Mouse (Mus musculus): Measurements from ENCODE around the gene Mcm10. TPM values are rescaled to one million over a fixed set of nuclear protein-coding genes. Genes with fewer than 3 reads are reported as not detected.
"Not testable (repeated sequence)": the region's sequence is repeated elsewhere in the genome, so short reads cannot be mapped to it uniquely, and the experiment has no call there.

Gene Mcm10
- total RNA-seq, 2 experiments from 2014 or later: 3.4 to 4.0 TPM

DNA sequence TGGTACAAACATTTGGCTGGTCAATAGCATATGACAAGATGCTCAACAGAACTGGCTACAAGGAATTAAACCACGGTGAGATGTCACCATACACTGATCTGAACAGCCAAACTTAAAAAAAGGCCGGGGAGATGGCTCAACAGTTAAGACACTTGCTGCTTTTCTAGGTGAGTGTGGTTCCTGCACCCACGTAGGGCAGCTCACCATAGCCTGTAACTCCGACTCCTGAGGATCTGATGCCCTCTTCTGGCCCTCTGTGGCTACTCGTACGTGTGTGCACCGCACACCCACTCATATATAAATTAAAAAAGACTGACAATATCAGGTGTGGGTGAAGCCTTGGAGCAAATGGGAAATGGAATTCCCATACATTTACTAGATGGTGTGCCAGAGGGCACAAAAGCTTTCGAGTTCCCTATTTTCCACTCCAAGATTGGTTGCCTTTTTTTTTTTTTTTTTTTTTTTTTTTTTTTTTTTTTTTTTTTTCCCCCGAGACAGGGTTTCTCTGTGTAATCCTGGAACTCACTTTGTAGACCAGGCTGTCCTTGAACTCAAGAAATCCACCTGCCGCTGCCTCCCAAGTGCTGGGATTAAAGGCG is 23.7 kb downstream of the Mcm10 start:
- DNase-seq: no peak
- intact Hi-C loops (cut with DNase I): no loop called here

GRCm38 (mm10) chr2:4987388-4988180 is 25.0 kb downstream of the Mcm10 start:
- intact Hi-C loops (cut with DNase I): no loop called here
- no peak for DNase-seq

- no peak for DNase-seq
- intact Hi-C loops (cut with DNase I): no loop called here
Measured at GRCm38 (mm10) chr2:4986798-4987197, 25.8 kb downstream of the Mcm10 start.

- no peak for DNase-seq
- intact Hi-C loops (cut with DNase I): no loop called here
Measured at GRCm38 (mm10) chr2:4985000-4985399, 27.6 kb downstream of the Mcm10 start.

GRCm38 (mm10) chr2:4983987-4984386 is 28.6 kb downstream of the Mcm10 start:
- intact Hi-C loops (cut with DNase I): no loop called here
- no peak for DNase-seq

- DNase-seq: peak; percentile 71
Measured at GRCm38 (mm10) chr2:4978091-4978490, 34.5 kb downstream of the Mcm10 start.

GRCm38 (mm10) chr2:4975807-4976206 is 36.8 kb downstream of the Mcm10 start, which contains the start of gene Ucma:
TSS of gene Ucma (plus strand) at chr2:4976122.
- peak; percentile 70 for DNase-seq
- intact Hi-C loops (cut with DNase I): no loop called here

More at GRCm38 (mm10) chr2:4978091-4978490, 34.5 kb downstream of the Mcm10 start:
- intact Hi-C loops (cut with DNase I): no loop called here

DNA sequence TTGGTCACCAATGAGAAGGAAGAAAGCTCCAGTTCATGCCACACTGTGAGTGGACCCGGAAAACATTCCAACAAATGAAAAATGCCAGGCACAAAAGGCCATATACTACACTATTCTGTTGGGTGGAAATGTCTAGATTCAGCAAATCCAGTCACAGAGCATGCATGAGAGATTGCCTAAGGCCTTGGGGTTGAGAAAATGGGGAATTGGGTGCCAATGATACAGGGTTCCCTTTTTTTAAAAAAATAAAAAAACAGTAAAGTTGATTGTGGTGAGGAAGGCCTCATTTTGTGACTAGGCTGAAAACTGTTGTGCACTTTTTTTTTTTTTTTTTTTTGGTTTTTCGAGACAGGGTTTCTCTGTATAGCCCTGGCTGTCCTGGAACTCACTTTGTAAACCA is 43.5 kb downstream of the Mcm10 start:
- DNase-seq: no peak
- intact Hi-C loops (cut with DNase I): no loop called here

GRCm38 (mm10) chr2:4967806-4968205 is 44.8 kb downstream of the Mcm10 start:
- intact Hi-C loops (cut with DNase I): no loop called here
- no peak for DNase-seq

DNA sequence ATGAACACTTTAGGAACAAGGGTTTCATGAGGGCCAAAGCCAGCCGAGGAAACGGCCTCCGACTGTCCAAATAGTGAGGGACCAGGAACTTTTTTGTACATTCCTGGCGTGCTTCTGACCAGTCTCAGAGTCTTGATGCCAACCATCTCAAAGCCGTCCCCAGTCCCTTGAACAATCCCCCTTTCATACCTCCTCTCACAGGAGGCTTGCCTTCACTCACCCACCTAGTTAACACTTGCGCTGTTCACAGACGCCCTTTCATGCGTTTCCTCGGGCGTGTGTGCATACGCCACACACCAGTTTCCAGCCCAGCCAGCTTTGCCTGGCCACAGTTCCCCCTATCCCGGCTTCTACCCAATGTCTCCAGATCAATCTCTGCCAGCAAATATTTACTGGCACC is 54.6 kb downstream of the Mcm10 start:
- intact Hi-C loops (cut with DNase I): no loop called here
- DNase-seq: no peak

DNA sequence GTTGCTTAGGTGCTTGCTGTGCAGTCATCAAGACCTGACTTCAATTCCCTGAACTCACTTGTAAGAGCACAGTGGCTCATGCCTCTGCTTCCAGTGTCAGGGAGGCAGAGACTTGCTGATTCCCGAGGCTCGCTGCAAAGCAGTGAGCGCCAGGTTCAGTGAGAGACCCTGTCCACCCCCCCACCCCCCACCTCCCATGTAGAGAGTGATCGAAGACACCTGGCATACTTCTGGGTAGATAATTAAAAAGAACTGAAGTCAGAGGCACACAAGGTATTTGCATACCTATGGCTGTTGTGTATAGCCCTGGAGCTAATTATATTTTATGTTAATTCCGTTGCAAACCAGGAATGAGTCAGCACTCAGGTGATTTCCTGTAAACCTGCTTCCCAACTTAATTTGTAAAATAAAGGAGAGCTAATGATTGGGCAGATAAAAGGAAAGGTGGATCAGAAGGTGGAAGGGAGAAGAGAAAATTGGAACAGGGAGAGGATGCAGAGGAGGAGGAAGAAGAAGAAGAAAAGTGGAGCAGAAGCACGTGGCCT is 58.3 kb downstream of the Mcm10 start:
- no peak for DNase-seq
- intact Hi-C loops (cut with DNase I): no loop called here

DNA sequence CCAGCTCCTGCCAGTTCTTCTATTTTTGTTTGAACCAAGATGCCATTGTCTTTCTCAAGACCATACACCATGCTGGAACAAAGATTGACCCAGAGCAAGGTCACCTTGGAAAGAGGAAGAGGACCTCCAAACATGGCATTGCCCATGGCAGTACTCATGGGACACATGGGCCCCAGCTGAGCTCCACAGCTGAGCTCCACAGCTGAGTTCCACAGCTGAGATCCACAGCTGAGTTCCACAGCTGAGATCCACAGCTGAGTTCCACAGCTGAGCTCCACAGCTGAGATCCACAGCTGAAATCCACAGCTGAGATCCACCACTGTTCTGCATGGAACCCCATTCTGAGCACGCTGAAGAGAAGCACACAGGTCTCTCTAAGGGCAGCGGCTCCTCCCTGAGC is 61.6 kb downstream of the Mcm10 start:
- DNase-seq: no peak

DNA sequence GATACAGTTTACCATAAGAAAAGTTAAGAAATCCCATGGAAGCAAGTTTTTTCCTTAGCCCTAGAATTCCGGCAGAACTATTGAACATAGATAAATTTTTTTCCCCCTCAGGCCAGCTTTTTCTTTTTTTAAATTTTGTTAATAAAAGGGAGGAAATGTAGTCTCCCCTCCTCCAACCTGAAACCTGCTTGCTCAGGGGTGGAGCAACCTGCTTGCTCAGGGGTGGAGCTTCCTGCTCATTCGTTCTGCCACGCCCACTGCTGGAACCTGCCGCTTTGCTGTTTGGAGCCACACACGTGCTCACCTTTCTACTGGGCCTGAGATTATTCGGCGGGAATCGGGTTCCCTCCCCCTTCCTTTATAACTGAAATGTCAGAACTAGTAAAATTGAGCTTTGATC is 62.9 kb downstream of the Mcm10 start:
- DNase-seq; intact Hi-C loops (cut with DNase I): not testable (repeated sequence)

More for the DNA sequence above, 61.6 kb downstream of the Mcm10 start:
- intact Hi-C loops (cut with DNase I): no loop called here

GRCm38 (mm10) chr2:4940861-4941260 is 71.7 kb downstream of the Mcm10 start:
- intact Hi-C loops (cut with DNase I): no loop called here
- no peak for DNase-seq

Other genes with a start within 250 kb of the Mcm10 start
- gene Sephs1, start 131.2 kb downstream of the Mcm10 start, total RNA-seq (2021): 10 to 100 TPM; 56.8 to 61.0 TPM
- 10 to 100 TPM; 43.3 to 44.8 TPM for gene Phyh, start 93.8 kb downstream of the Mcm10 start, total RNA-seq (2021)
- 1 to 10 TPM in 1 of 2 experiments, not detected in 1; 1.5 TPM for gene Ucma, start 36.7 kb downstream of the Mcm10 start, total RNA-seq (2021)
- gene Optn, start 51.3 kb upstream of the Mcm10 start, total RNA-seq (2021): 10 to 100 TPM; 20.8 to 24.9 TPM
- 1 to 10 TPM; 6.0 to 6.8 TPM for gene Ccdc3, start 125.0 kb upstream of the Mcm10 start, total RNA-seq (2021)